Mouse (Mus musculus): ENCODE data around the gene Grik1.

DNA sequence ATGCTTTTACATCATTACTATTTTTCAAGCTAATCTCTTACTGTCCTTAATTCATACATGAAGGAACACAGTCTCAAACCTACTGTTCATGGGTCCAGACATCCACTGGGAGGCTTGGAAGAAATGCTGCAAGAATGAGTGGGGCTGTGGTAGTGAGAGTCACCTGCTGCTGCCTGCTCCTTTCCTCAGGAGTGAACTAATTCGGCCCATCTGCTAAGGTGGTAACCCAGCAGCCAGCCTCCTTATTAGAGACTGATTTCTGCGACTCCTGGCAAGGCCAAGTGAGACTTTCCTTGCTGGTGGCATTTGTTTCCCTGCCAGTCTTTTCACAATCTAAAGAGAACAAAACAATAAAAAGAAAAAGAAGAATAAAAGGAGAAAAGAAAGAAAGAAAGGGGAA, 147.9 kb downstream of the Grik1 start:
- TF ChIP-seq CTCF (IDR thresholded peaks at IDR 0.05; ENCODE audit: extremely low read depth, insufficient read depth, low read length) (no peak), POLR2A (IDR thresholded peaks at IDR 0.05; ENCODE audit: extremely low read depth, insufficient read depth, low read length) (no peak)

Measured in cortical plate, adult 2 months (tissue).